Mouse (Mus musculus): Measurements from ENCODE around the gene Sdk1.

GRCm38 (mm10) chr5:141873751-141874150, 632.5 kb downstream of the Sdk1 start:
- TF ChIP-seq CTCF (IDR thresholded peaks at IDR 0.05; ENCODE audit: low read depth, low read length) (no peak), POLR2A (IDR thresholded peaks at IDR 0.05; ENCODE audit: borderline replicate concordance, low read depth, low read length) (no peak)

All from bone marrow macrophage, adult 2 months (primary cell).